Mouse (Mus musculus) adrenal gland, postnatal 10 days (tissue): Measurements from ENCODE around the gene Sema6d. TPM values are rescaled to one million over a fixed set of nuclear protein-coding genes. Genes with fewer than 3 reads are reported as not detected.
A peak's percentile ranks its signal among the peaks of the same experiment; 100 is the strongest.

Source experiments
- DNase-seq: peaks from one replicate; pipeline ENCODE4 v3.0.0; 2021; ENCODE audit warnings: mixed read lengths
- total RNA-seq, 2 experiments: library from RNA; stranded (reverse); gene quantifications; 2 replicates each; pipeline ENCODE4 v1.2.3; 2021

Sema6d gene
- total RNA-seq, 2 experiments from 2014 or later, result 17.3 to 22.2 TPM

DNA sequence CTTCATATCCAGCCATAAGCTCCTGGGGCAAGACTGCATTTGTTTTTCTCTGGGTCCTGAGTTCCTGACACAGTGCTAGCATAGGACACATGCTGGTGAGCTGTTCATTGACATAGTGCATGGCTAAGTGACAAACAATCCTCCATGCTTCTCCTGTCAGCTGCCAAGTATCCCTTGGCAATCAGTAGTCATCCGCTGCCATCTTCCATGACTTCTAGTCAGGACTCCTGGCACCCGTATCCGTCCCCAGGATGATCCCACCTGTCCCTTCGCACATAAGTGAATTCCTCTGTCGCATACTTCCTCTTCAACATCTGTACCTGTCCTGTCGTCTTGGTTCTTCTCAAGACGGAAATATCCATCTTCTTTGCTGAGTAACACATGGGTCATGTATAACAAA, 468.3 kb downstream of the Sema6d start:
- no peak for DNase-seq

DNA sequence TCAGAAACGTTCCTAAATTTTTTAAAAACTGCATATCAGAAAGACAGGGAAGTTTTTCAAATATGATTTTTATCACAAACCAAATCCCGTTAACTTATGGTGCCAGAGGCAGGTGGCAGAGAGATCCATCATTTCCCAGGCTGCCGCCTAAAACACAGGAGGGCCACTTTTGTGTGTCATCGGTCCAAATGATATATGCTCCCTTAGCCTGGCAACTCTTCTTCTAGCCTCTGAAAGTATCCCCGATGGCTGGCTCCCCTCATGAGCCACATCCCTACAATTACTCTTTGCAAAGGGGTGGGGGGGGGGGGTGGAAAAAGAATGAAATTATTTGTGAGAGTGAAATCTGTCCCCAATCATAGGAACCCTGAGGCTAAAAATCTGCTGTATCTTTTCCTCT, 471.9 kb downstream of the Sema6d start:
- DNase-seq, result no peak

DNA sequence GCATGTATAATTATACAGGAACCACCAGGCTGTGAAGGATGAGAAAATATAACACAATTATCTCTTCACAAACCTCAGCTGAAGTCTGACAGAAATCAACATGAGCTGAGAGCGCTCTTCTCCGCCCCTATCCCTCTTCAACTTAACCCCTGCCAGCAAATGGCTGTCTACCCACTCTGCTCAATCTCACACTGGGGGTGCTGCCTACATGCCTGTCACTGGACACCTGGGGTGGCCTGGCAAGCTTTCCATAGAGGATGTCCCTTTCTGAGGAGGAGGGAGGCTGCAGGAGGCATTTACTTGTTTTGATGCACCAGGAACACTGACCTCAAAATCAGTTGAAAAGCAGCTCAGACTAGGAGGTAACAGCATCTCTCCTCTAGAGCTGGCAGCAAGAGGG, 472.3 kb downstream of the Sema6d start:
- DNase-seq, result no peak

DNA sequence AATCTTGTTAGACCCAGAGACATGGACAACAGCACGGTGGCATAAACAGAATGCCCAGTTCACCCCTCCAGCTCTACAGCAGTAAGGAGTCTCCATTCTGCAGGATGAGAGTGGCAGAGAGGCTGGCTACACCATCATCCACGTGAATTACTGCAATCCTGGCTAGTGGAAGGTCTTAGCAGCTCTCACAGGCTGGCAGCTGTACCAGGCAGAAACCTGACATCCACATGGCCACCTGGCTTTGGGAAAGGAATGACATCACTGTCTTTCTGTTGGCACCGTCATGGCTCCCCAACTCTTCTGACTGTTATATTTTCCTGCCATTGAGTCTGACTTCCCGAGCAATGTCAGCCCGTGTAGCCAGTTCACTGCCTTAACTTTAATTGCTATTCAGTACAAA, 474.0 kb downstream of the Sema6d start:
- DNase-seq, result no peak

DNA sequence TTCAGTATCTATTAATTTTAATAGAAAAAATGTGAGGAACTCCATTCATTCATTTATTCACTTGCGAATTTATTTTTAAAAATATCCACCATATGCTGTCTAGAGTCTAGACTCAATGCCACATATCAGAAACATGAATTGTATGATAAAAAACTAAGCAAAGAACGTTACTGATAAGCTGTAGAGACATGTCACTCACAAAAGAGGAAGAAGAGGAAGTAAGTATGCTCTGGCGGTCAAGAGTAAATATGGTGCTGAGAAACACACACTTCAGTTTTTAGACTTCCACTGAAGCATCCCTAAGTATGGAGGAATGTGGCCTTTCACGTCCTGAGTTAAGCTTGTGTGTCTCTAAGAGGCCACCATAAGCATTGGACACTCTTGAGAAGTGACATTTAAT, 484.0 kb downstream of the Sema6d start:
- DNase-seq, result no peak

DNA sequence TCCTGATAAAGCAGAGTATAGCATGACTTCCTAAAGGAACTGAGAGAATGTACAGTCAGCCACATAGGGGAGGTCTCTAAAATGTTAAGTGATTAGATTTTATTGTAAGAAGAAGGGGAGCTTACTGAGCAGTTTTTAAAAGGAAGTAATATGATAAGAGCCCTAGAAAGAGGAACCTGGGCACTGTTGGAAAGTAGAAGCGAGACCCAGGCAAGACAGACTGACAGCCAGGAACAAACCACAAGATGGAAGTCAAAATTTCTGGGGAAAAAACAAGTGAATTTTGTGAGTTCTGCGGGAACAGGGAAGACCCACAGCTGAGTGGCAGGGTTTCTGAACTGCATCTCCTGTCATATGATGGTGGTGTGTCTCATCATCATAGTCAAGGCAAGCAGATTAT, 486.3 kb downstream of the Sema6d start:
- DNase-seq, result no peak

DNA sequence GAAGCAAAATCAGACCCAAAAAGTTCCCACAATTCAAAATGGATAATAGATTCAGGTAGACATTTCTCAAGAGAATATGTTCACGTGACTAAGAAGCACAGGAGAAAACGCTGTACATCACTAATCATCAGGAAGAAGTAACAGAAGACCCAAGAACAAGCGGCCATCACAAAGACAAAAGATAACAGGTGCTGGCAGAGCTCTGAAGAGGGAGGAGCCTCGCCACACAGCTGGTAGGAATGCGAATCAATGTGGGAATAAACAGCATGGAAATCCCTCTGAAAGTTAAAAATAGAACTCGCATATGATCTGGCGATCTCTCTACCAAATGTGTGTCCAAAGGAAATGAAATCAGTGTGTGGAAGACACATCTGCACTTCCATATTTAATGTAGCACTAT, 493.8 kb downstream of the Sema6d start:
- no peak for DNase-seq

DNA sequence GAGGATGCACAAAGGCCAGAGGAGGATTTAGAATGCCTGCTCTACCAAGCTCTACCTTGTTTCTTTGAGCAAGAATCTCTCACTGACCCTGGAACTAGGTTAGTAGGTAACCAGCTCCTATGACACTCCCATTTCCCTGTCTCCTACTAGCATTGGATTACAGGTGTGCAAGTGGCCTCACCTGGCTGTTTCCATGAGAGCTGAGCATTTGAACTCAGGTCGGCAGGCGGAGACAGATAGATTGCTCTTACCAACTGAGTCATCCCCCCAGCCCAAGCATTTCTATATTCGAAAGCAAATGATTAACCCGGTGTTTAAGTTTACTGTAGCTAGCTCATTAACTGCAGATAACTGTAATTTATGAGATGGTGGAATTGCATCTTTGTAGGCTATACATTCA, 503.0 kb downstream of the Sema6d start:
- no peak for DNase-seq

DNA sequence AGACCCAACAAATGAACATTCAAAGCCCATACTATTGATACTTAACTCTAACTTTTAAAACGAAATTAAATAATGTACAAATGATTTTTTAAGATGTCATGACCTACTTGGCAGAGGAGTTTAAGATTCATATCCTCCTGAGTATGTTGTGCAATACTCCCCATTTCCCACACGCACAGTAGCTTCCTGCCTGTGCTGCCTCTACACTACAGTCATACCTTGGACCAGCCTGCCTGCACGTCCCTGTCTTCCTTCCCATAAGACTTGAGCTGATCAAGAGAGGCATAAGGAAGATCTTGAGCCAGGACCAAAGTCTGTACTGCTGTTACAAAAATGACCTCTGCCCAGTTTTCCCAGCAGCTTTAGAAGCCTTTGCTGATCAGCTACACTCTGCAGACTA, 509.2 kb downstream of the Sema6d start:
- no peak for DNase-seq

DNA sequence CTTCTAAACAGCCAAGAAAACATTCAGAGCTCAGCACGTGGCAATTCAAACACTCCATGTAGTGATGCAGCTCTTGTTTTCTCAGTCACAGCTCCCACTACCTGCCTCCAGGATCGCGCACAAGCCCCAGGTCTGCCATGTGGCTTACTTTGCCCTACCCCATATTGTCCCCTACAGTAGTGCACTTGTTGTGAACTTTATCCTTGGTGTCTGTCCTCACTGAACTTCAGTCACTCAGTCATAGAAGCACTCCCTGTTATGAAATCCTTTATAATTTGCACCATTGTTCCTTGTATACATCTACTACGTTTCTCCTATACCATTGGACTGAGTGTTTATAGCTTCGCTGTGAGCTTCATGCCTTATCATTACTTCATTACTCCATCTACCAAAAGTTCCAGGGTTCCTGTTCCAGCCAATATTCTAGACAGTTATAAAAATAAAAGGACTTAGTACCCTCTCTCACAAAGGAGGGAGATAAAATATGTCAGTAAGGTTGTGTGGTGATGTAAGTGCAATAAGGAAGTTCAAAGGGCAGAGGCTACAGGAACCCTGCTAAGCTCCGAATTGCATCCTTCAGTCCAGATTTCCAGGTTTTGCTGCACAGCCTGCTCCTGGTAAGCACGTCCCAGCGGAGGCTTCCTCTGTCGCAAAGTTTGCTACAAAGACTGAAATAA, 512.1 kb downstream of the Sema6d start:
- no peak for DNase-seq

DNA sequence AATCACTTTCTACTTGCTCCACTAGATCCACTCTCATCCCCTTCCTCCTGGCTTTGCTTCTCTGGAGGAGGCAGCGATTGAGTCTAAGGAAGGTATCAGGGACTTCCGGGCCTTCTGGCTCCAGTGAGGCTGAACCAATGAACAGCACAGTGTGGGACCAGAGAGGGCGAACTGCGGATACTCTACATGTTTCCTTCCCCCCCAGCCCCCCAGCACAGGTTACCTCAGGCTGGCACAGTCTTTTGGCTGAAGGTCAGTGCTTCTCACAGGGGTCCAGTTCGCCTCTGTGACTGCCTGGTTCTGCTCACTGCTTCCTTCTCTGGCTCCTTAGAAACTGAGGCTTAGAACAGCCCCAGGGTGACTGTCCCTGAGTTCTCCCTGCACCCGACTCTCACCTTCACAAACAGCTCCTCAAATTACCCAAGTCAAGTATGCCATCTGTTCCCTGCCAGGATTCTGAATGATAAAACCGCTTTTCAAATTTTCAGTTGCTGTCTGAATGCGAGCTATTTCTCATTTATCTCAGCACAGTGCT, 512.7 kb downstream of the Sema6d start:
- no peak for DNase-seq

DNA sequence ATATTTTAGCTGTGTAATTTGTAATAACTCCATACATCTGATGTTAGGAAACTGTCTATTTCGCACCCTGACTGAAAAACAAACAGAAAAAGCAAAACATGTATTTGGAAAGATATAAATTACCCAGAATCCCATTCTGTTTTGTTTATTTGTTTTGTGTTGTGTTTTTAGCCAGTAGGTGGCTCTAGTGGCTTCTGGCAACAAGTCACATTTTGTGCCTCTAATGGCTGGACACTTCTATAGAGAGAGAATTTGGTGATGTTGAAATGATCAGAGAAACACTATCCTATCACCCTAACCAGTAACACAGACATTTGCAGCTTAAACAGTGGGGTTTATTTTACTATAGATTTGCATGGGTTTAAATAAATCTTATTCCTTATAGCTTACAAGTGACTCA, 515.6 kb downstream of the Sema6d start:
- DNase-seq, result no peak

DNA sequence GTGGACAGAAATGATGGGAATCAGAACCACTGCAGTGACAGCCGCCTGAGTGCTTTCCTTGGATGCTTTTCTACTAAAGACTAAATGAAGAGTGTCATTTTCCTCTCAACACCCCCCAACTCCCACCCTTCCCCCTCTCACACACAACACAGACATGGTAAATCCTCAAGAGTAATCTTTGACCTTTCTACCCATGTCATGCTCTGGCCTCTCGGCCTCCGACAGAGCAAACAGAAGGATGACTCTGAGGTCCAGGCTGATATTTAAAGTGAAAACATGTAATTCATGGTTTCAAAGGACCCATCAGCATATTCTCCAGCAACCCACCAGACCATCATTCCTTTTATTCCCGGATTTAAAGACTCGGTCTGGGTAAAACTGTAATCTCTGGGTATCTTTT, 518.2 kb downstream of the Sema6d start:
- DNase-seq, result no peak

DNA sequence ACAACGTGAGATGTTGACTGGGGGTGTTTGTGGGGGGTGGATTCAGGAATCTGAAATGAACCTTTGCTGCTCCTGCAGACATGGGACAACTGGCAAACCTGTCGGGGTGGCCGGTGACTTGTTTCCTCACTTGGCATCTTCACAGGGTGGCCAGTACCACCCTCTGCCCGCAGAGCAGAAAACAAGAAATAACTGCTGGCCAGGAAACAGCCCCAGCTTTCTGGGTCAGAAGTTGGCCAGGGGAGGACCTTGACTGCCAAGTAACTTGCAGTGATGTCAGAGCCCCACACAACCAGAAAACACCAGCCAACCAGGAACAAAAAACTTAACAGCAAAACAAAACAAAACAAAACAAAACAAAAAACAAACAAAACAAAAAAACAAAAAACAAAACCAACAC, 518.8 kb downstream of the Sema6d start:
- peak; percentile 66 for DNase-seq

DNA sequence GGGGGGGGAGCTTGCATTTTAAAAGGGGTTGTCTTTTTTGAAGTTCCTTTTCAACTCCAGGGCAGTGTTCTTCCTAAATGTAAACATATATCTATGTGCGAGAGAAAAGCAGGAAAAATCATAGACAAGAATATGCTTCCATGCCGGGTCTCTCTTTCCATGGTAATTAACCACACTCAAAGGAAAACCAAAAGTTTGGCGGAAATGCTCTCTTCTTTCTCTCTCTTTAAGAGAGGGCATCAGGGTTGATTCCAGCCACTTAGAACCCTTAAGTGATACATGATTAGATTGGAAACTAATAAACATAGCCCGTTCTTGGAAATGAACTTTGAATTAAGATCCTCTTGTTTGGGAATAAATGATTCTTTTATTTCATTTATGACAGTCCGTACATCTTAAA, 519.2 kb downstream of the Sema6d start:
- DNase-seq, result no peak

DNA sequence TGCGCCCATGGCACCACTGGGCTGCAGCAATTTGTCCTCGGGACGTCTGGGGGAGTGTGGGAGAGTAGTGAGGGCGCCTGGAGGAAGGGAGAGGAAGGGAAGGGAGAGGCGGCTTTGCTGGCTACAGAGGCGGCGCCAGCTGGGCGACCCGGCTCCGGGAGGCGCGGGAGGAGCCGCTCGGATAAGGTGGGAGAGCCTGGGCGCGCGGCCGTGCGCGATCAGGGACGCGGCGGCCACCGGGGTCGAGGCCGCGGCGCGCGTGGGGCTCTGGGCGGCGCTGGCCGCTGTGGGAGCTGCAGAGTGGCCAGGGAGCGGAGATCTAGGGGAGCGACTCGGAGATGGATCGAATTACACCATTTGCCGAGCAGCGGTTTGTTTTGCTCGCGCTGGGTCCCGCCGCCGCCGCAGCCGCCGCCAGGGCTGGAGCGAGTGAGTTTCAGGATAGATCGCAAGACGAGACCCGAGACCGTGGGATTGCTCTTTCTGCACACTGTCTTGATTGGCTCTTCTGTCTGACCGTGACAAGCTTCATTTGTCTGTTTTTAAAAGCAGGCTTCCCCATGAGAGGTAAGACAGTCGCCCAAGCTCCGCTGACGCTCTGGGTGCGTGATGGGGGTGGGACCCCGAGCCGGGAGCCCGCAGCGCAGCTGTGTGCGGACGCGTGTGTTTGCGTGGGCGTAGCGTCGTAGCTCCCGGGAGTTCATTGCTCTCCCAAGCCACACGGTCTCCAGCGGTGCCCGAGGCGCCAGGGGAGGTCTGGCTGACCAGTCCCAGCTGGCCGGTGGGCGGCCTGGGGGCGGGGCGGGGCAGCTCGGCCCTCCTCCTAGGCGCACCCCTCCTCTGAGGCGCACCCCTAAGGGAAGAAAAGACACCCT, 520.2 kb downstream of the Sema6d start:
- DNase-seq, result peak; percentile 91

DNA sequence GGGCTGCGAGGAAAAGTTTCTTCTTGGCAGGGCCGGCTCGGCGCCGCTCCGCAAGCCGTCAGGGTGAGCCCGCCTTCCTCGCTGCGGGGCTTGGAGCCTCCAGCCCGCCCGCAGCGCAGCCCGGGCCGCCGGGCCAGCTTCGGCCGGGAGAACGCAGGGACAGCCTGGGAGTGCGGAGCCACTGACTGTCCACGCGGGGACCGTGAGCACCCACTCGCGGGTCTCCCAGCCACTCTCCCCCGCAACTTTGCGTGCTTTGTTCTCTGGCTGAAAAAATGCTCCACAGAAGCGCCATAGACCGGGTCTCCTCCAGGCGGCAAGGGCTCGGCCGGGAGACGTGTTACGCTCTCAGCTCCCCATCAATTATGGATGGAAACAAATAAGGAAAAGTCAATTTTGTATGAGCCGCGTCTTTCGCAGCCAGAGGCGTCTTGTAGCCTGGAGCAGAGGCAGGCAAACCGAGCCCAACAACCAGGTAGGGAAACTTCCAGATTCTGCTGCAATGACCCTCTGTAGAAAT, 520.9 kb downstream of the Sema6d start:
- DNase-seq, result no peak

DNA sequence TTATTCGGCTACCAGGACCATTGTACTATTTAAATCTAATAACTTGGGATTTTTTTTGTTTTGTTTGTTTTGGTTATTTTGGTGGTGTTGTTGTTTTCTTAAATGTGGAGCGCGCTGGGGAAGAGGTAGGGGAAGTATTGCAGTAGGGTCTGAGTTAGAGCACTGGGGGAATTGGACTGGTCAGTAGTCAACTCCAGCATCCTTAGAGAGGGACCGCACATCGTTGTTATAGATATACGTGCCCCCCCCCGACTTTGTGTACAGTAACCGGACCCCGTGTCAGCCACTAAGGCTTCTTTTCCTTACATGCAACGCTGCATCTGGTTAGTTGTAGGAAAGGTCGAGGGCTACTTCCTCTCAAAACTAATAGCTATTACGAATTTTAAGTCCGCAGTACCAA, 521.5 kb downstream of the Sema6d start:
- DNase-seq, result no peak

DNA sequence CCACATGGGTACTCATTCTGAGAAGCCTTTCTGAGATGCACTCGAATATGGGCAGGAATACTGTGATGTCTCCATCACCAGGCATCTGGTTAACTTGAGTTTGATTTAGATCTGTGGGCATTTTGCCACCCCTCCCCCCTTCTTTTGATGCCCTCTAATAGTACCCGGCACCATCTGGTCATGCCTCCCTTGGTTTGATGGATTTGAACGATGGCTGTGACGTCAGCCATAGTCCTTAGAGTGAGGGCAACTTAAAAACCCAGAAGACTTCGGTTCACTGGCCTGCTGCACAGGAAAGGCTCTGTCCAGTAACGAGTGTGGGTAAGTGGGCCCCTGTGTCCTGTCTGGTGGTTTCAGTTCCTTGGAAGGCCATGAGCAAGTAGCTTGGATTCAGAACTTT, 522.5 kb downstream of the Sema6d start:
- DNase-seq, result no peak

DNA sequence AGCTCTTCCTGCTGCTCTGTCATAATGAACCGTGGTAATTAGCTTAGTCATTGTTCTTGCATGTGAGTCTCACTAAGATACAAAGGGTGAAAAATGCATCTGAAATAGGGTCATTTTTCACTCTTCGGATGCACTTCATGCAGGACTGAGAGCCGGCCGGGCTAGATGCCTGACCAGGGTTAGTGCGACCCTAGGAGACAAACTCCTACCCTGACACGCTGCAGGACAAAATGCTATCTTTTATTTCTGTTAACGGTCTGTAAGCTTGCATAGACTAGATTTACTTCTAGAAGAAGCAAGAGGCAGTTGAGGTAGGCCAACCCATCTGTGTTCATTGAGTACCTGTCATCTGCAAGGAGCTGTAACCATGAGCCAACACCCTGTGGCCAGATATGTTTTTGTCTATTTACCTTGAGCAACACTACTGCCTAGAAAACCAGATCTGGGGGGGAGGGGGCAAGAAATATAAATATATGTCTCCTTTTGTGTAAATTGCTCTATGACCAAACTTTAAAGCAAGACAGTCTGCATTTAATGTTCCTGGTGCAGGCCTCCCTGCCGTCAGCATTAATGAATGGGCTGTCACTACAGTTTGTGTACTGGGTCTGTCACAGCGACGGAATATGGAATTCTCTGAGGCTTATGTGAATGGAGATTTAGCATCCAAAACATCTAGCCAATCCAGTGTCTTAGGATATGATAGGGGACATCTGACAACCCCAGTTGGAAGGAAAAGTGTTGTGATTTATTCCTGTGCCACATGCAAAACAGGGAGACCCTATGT, 523.1 kb downstream of the Sema6d start:
- no peak for DNase-seq

DNA sequence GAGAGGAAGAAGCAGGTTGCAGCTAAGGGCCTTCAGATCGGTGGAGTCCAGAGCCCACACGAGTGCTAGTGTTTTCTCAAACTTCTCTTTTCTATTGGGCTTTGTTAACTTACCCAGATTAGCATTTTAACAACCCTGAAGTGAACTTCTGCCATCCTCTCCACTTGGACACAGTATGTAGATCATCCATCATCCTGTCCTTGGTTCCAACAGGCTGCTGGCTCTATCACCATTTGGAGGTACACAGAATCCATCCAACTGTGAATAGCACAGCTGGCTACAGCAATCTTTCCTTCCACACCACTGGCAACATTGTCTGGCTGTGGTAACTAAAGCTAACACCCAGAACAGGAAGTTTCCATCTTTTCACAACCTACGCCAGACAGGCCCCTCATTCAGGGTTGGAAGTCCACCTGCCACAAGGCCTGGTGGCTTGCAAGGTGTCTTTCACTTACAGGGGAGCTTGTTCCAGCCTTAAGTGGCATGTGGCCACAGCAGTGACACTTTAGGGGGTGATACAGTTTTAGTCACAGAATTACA, 524.0 kb downstream of the Sema6d start:
- DNase-seq, result no peak

DNA sequence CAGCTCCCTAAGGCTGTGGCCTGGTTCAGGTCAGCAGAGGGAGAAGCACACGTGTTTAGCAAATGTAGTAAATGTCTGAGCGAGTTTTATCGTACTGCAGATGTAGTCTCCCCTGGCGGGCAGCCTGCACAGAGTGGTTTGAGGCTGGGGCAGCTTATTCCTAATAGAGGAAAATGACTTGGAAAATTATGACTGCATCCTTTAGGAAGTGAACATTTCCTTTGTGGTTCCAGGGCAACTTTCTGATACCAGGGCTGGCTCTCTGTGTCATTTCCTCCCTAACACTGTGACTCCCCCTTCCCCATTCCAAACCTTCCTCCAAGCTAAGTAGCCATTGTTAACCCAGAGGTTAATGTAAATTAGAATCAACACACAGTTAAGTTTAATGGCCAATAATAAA, 527.0 kb downstream of the Sema6d start:
- DNase-seq, result no peak
